Mouse (Mus musculus) hindbrain, embryonic 12.5 days (tissue): Measurements from ENCODE around the gene Atg4a. TPM values are rescaled to one million over a fixed set of nuclear protein-coding genes. Genes with fewer than 3 reads are reported as not detected.

Experiments used
- ATAC-seq: fragments of 200-750 bp; cut with Nextera tagmentation; 2 replicates; pipeline ENCODE4 v1.8.0; 2017; ENCODE audit warnings: moderate TSS enrichment; ENCODE audit not compliant: low FRiP score
- H3K27ac ChIP-seq: fragments of 300-500 bp; sonication (generic); 2 replicates; pipeline ENCODE4 v1.5.1; 2016; ENCODE audit warnings: mild to moderate bottlenecking
- H3K27me3 ChIP-seq: fragments of 300-500 bp; sonication (generic); 2 replicates; pipeline ENCODE4 v1.6.1; 2016; ENCODE audit warnings: mild to moderate bottlenecking
- H3K36me3 ChIP-seq: fragments of 300-500 bp; sonication (generic); 2 replicates; pipeline ENCODE4 v1.6.1; 2016; ENCODE audit warnings: mild to moderate bottlenecking
- H3K4me1 ChIP-seq: fragments of 300-500 bp; sonication (generic); 2 replicates; pipeline ENCODE4 v1.6.1; 2016
- H3K4me2 ChIP-seq: fragments of 300-500 bp; sonication (generic); replicated peaks from 2 replicates; pipeline ENCODE4 v1.6.1; 2016; ENCODE audit warnings: mild to moderate bottlenecking
- H3K4me3 ChIP-seq: fragments of 300-500 bp; sonication (generic); 2 replicates; pipeline ENCODE4 v1.5.1; 2016; ENCODE audit warnings: mild to moderate bottlenecking
- H3K9ac ChIP-seq: fragments of 300-500 bp; sonication (generic); 2 replicates; pipeline ENCODE4 v1.6.1; 2016; ENCODE audit warnings: mild to moderate bottlenecking, moderate library complexity
- H3K9me3 ChIP-seq: fragments of 300-500 bp; sonication (generic); replicated peaks from 2 replicates; pipeline ENCODE4 v1.6.1; 2016; ENCODE audit warnings: mild to moderate bottlenecking
- WGBS: fragments of 180-500 bp; shearing (Covaris S2); methylation state at CpG from one replicate; pipeline ENCODE4 v1.1.7; 2016; 5-methylcytosine and 5-hydroxymethylcytosine counted together
- polyA plus RNA-seq: library from polyadenylated mRNA; unstranded; fragments of >200 nt; fragmentation: Nextera tagmentation; extraction: Ambion mirVana; gene quantifications from 2 replicates; pipeline ENCODE4 v1.2.1, GENCODE M21; 2016

Gene Atg4a
- 12.7 and 14.5 TPM in 2 replicates for polyA plus RNA-seq

GRCm38 (mm10) chrX:140956272-140956940, at the start of gene Atg4a, which contains the start of gene Psmd10:
Atg4a (plus strand) TSS chrX:140956907.
Psmd10 (minus strand) TSS chrX:140956728.
- H3K4me3 ChIP-seq = peak within 1 kb of the TSS; percentile 46
- ATAC-seq = peak; percentile 99
- H3K4me2 ChIP-seq = peak within 1 kb of the TSS; percentile 54
- peaks cover 31% of the 10 kb centered on the region for H3K27me3 ChIP-seq
- no peak within 1 kb of the TSS for H3K27ac ChIP-seq
- H3K9ac ChIP-seq = peak within 1 kb of the TSS; percentile 43
- no peaks in the 10 kb centered on the region for H3K9me3 ChIP-seq
- H3K4me1 ChIP-seq = no peaks in the 10 kb centered on the region
- WGBS = 21% methylated on average over 23 of the region's 23 CpGs
- 0 out of 2 replicates have a peak, but pooled peaks cover 3% of the 10 kb centered on the region for H3K36me3 ChIP-seq

- WGBS = 76% methylated on average over 7 of the region's 7 CpGs
- Histone ChIP-seq H3K9me3 (no peaks in the 10 kb centered on the region), H3K27me3 (peaks cover 6% of the 10 kb centered on the region), H3K36me3 (no peaks in the 10 kb centered on the region), H3K4me3 (no peak within 1 kb of the TSS), H3K4me1 (no peaks in the 10 kb centered on the region), H3K4me2 (no peak within 1 kb of the TSS), H3K27ac (no peak within 1 kb of the TSS), H3K9ac (no peak within 1 kb of the TSS)
- ATAC-seq = no peak
Observed at GRCm38 (mm10) chrX:140907360-140907759, 49.3 kb upstream of the Atg4a start, which contains the start of gene Vsig1. Vsig1 (plus strand) TSS chrX:140907608.

- Histone ChIP-seq H3K4me3 (no peak overlapping the region), H3K27ac (no peak overlapping the region), H3K4me2 (no peak overlapping the region), H3K4me1 (no peaks in the 10 kb centered on the region), H3K36me3 (no peaks in the 10 kb centered on the region), H3K9me3 (no peaks in the 10 kb centered on the region), H3K27me3 (peaks cover 56% of the 10 kb centered on the region), H3K9ac (no peak overlapping the region)
- no peak for ATAC-seq
- WGBS = 74% methylated on average over 6 of the region's 6 CpGs
Observed at GRCm38 (mm10) chrX:140921321-140921720, 35.4 kb upstream of the Atg4a start.

GRCm38 (mm10) chrX:140932066-140932465, 24.6 kb upstream of the Atg4a start:
- Histone ChIP-seq H3K4me2 (no peak overlapping the region), H3K9ac (no peak overlapping the region), H3K36me3 (no peaks in the 10 kb centered on the region), H3K27me3 (peaks cover 42% of the 10 kb centered on the region), H3K9me3 (no peaks in the 10 kb centered on the region), H3K27ac (no peak overlapping the region), H3K4me3 (no peak overlapping the region), H3K4me1 (no peaks in the 10 kb centered on the region)
- ATAC-seq = no peak
- 64% methylated on average over 3 of the region's 3 CpGs for WGBS

GRCm38 (mm10) chrX:140933263-140933662, 23.4 kb upstream of the Atg4a start:
- H3K4me2 ChIP-seq = no peak overlapping the region
- H3K27ac ChIP-seq = no peak overlapping the region
- H3K4me3 ChIP-seq = no peak overlapping the region
- no peak overlapping the region for H3K9ac ChIP-seq
- no peak for ATAC-seq
- H3K27me3 ChIP-seq = peaks cover 45% of the 10 kb centered on the region
- H3K4me1 ChIP-seq = no peaks in the 10 kb centered on the region
- H3K36me3 ChIP-seq = no peaks in the 10 kb centered on the region
- H3K9me3 ChIP-seq = no peaks in the 10 kb centered on the region
- WGBS = 77% methylated on average over 3 of the region's 3 CpGs

- Histone ChIP-seq H3K4me1 (no peaks in the 10 kb centered on the region), H3K9me3 (no peaks in the 10 kb centered on the region), H3K27me3 (peaks cover 42% of the 10 kb centered on the region), H3K4me3 (no peak overlapping the region), H3K27ac (no peak overlapping the region), H3K36me3 (no peaks in the 10 kb centered on the region), H3K9ac (no peak overlapping the region), H3K4me2 (no peak overlapping the region)
- ATAC-seq = no peak
- WGBS = 76% methylated on average over 5 of the region's 5 CpGs
Observed at GRCm38 (mm10) chrX:140936271-140936670, 20.4 kb upstream of the Atg4a start.

- Histone ChIP-seq H3K36me3 (0 out of 2 replicates have a peak, but pooled peaks cover 3% of the 10 kb centered on the region), H3K4me3 (no peak overlapping the region), H3K9ac (no peak overlapping the region), H3K4me2 (no peak overlapping the region), H3K27me3 (peaks cover 35% of the 10 kb centered on the region), H3K27ac (no peak overlapping the region), H3K4me1 (no peaks in the 10 kb centered on the region), H3K9me3 (no peaks in the 10 kb centered on the region)
- 92% methylated on average over 4 of the region's 4 CpGs for WGBS
- no peak for ATAC-seq
Observed at GRCm38 (mm10) chrX:140953618-140954017, 3.1 kb upstream of the Atg4a start.

- Histone ChIP-seq H3K9me3 (no peaks in the 10 kb centered on the region), H3K4me1 (no peaks in the 10 kb centered on the region), H3K4me3 (peak overlapping the region; percentile 46), H3K27me3 (peaks cover 31% of the 10 kb centered on the region), H3K4me2 (peak overlapping the region; percentile 54), H3K36me3 (0 out of 2 replicates have a peak, but pooled peaks cover 3% of the 10 kb centered on the region), H3K27ac (no peak overlapping the region), H3K9ac (peak overlapping the region; percentile 13; the same call in 1 of the 2 replicates)
- peak; percentile 84 for ATAC-seq
- 21% methylated on average over 5 of the region's 5 CpGs for WGBS
Observed at GRCm38 (mm10) chrX:140956959-140957358, 252 bp downstream of the Atg4a start.

- WGBS = 85% methylated on average over 1 of the region's 1 CpGs
- H3K27ac ChIP-seq = no peak overlapping the region
- no peak overlapping the region for H3K9ac ChIP-seq
- no peaks in the 10 kb centered on the region for H3K9me3 ChIP-seq
- H3K27me3 ChIP-seq = peaks cover 49% of the 10 kb centered on the region
- no peaks in the 10 kb centered on the region for H3K36me3 ChIP-seq
- no peaks in the 10 kb centered on the region for H3K4me1 ChIP-seq
- ATAC-seq = no peak
- H3K4me2 ChIP-seq = no peak overlapping the region
- H3K4me3 ChIP-seq = no peak overlapping the region
Observed at GRCm38 (mm10) chrX:140978943-140979342, 22.2 kb downstream of the Atg4a start.

- no peak overlapping the region for H3K4me3 ChIP-seq
- no peaks in the 10 kb centered on the region for H3K36me3 ChIP-seq
- no peaks in the 10 kb centered on the region for H3K9me3 ChIP-seq
- H3K27ac ChIP-seq = no peak overlapping the region
- no peak overlapping the region for H3K9ac ChIP-seq
- H3K27me3 ChIP-seq = peaks cover 52% of the 10 kb centered on the region
- ATAC-seq = no peak
- 85% methylated on average over 2 of the region's 2 CpGs for WGBS
- H3K4me2 ChIP-seq = no peak overlapping the region
- no peaks in the 10 kb centered on the region for H3K4me1 ChIP-seq
Observed at GRCm38 (mm10) chrX:140979546-140979945, 22.8 kb downstream of the Atg4a start.

- Histone ChIP-seq H3K4me1 (no peaks in the 10 kb centered on the region), H3K27ac (no peak overlapping the region), H3K4me3 (no peak overlapping the region), H3K9ac (no peak overlapping the region), H3K9me3 (no peaks in the 10 kb centered on the region), H3K27me3 (peaks cover 53% of the 10 kb centered on the region), H3K36me3 (no peaks in the 10 kb centered on the region), H3K4me2 (no peak overlapping the region)
- no peak for ATAC-seq
- WGBS = 70% methylated on average over 4 of the region's 4 CpGs
Observed at GRCm38 (mm10) chrX:140980163-140980562, 23.5 kb downstream of the Atg4a start.

GRCm38 (mm10) chrX:140983206-140983960, 26.7 kb downstream of the Atg4a start:
- no peaks in the 10 kb centered on the region for H3K4me1 ChIP-seq
- ATAC-seq = no peak
- H3K4me2 ChIP-seq = no peak overlapping the region
- H3K9me3 ChIP-seq = no peaks in the 10 kb centered on the region
- H3K27me3 ChIP-seq = peaks cover 56% of the 10 kb centered on the region
- 62% methylated on average over 6 of the region's 6 CpGs for WGBS
- H3K9ac ChIP-seq = no peak overlapping the region
- no peak overlapping the region for H3K27ac ChIP-seq
- H3K36me3 ChIP-seq = no peaks in the 10 kb centered on the region
- no peak overlapping the region for H3K4me3 ChIP-seq
